Mouse (Mus musculus): Measurements from ENCODE around the gene Mtus2. TPM values are rescaled to one million over a fixed set of nuclear protein-coding genes. Genes with fewer than 3 reads are reported as not detected.

The Mtus2 gene
- polyA plus RNA-seq, 1 experiment from 2014 or later = 39.2 TPM

DNA sequence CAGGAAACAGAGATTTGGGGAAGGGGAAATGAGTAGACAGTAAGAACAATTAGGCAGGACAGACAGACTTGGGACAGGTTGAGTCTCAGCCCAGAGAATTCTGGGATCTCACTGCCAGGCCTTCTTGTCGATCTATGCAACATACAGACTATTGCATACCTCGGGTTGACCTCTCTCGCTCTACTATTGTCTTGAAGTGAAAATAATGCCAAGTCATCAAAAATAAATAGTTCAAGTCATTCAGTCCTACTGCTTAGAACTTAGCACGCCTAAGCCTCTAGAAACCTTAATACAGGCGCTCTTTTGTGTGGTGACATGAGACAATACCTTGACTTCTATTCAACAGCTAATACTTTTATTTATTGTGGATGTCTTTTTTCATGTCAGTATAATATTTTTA lies 265.8 kb downstream of the Mtus2 start:
- no peak for ATAC-seq (ENCODE audit: low FRiP score)

GRCm38 (mm10) chr5:148224004-148224403 lies 266.9 kb downstream of the Mtus2 start:
- no peak for ATAC-seq (ENCODE audit: low FRiP score)
- Histone ChIP-seq H3K36me3 (no peaks in the 10 kb centered on the region), H3K27ac (replicated peaks) (no peak overlapping the region), H3K4me2 (no peak overlapping the region), H3K9ac (replicated peaks) (no peak overlapping the region), H3K9me3 (replicated peaks) (no peaks in the 10 kb centered on the region), H3K4me1 (no peaks in the 10 kb centered on the region), H3K27me3 (replicated peaks) (no peaks in the 10 kb centered on the region), H3K4me3 (replicated peaks) (no peak overlapping the region)
- 83% methylated on average over 16 of the region's 16 CpGs for WGBS

More for the DNA sequence above, 265.8 kb downstream of the Mtus2 start:
- no peaks in the 10 kb centered on the region for H3K36me3 ChIP-seq
- no peak overlapping the region for H3K4me2 ChIP-seq
- no peaks in the 10 kb centered on the region for H3K4me1 ChIP-seq
- H3K4me3 ChIP-seq (replicated peaks) = no peak overlapping the region
- H3K9me3 ChIP-seq (replicated peaks) = no peaks in the 10 kb centered on the region
- no peak overlapping the region for H3K27ac ChIP-seq (replicated peaks)
- no peaks in the 10 kb centered on the region for H3K27me3 ChIP-seq (replicated peaks)
- H3K9ac ChIP-seq (replicated peaks) = no peak overlapping the region
- 92% methylated on average over 5 of the region's 5 CpGs for WGBS

GRCm38 (mm10) chr5:148233714-148234113 lies 276.6 kb downstream of the Mtus2 start:
- ATAC-seq (ENCODE audit: low FRiP score) = no peak
- Histone ChIP-seq H3K27ac (replicated peaks) (no peak overlapping the region), H3K27me3 (replicated peaks) (no peaks in the 10 kb centered on the region), H3K36me3 (no peaks in the 10 kb centered on the region), H3K9me3 (replicated peaks) (no peaks in the 10 kb centered on the region), H3K4me1 (no peaks in the 10 kb centered on the region), H3K4me3 (replicated peaks) (no peak overlapping the region), H3K4me2 (no peak overlapping the region), H3K9ac (replicated peaks) (no peak overlapping the region)
- 80% methylated on average over 18 of the region's 18 CpGs for WGBS

DNA sequence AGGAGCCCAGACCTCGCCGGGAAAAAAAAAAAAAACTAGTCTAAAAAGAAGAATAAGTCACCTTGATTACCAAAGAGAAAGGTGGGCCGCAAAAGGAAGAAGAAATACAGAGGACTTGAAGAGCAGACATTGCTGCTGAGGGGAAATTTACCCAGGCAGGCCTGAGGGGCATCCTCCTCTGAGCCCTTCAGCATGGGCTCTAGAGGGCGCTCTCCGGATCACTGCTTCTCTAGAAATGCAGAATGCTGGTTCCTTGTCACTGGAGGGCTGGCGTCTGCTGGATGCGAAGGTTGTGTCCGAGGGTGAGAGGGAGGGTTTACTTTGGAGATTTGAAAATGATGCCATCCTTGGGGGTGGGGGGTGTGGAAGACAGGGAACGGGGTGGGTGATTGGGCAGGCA lies 279.5 kb downstream of the Mtus2 start:
- Histone ChIP-seq H3K27ac (replicated peaks) (no peak overlapping the region), H3K27me3 (replicated peaks) (no peaks in the 10 kb centered on the region), H3K4me3 (replicated peaks) (no peak overlapping the region), H3K4me1 (no peaks in the 10 kb centered on the region), H3K36me3 (no peaks in the 10 kb centered on the region), H3K9ac (replicated peaks) (no peak overlapping the region), H3K9me3 (replicated peaks) (no peaks in the 10 kb centered on the region), H3K4me2 (no peak overlapping the region)
- ATAC-seq (ENCODE audit: low FRiP score) = no peak
- WGBS = 64% methylated on average over 9 of the region's 9 CpGs

GRCm38 (mm10) chr5:148239067-148239466 lies 281.9 kb downstream of the Mtus2 start:
- Histone ChIP-seq H3K9me3 (replicated peaks) (no peaks in the 10 kb centered on the region), H3K4me2 (no peak overlapping the region), H3K36me3 (no peaks in the 10 kb centered on the region), H3K27ac (replicated peaks) (no peak overlapping the region), H3K4me1 (no peaks in the 10 kb centered on the region), H3K27me3 (replicated peaks) (no peaks in the 10 kb centered on the region), H3K9ac (replicated peaks) (no peak overlapping the region), H3K4me3 (replicated peaks) (no peak overlapping the region)
- peak; percentile 52; the same call in 1 of the 2 replicates for ATAC-seq (ENCODE audit: low FRiP score)

GRCm38 (mm10) chr5:148239757-148240156 lies 282.6 kb downstream of the Mtus2 start:
- Histone ChIP-seq H3K4me3 (replicated peaks) (no peak overlapping the region), H3K9ac (replicated peaks) (no peak overlapping the region), H3K27me3 (replicated peaks) (no peaks in the 10 kb centered on the region), H3K4me1 (no peaks in the 10 kb centered on the region), H3K4me2 (no peak overlapping the region), H3K36me3 (no peaks in the 10 kb centered on the region), H3K27ac (replicated peaks) (no peak overlapping the region), H3K9me3 (replicated peaks) (no peaks in the 10 kb centered on the region)
- ATAC-seq (ENCODE audit: low FRiP score) = no peak
- 8% methylated on average over 2 of the region's 2 CpGs for WGBS

DNA sequence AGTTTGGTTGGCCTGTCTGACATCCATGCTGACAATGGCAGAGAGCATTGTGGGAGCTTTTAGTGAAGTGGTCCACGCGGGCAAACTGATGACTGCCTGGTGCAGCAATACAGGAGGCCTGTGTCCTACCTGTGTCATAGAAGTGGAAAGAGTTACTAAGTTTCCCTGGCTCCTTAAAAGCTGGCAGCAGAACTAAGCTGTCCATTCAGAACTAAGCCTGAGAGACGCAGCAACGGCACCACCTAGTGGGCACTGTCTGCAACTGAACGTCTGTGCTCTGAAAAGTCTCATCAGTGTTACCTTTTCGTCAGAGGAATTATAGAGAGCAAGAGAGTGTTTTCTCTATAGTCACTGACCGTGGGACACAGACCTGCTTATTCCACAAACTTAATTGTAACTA lies 284.8 kb downstream of the Mtus2 start:
- H3K27me3 ChIP-seq (replicated peaks) = no peaks in the 10 kb centered on the region
- peak; percentile 57; the same call in 1 of the 2 replicates for ATAC-seq (ENCODE audit: low FRiP score)
- H3K36me3 ChIP-seq = no peaks in the 10 kb centered on the region
- H3K4me3 ChIP-seq (replicated peaks) = no peak overlapping the region
- H3K9me3 ChIP-seq (replicated peaks) = no peaks in the 10 kb centered on the region
- H3K9ac ChIP-seq (replicated peaks) = no peak overlapping the region
- H3K4me2 ChIP-seq = no peak overlapping the region
- H3K4me1 ChIP-seq = no peaks in the 10 kb centered on the region
- no peak overlapping the region for H3K27ac ChIP-seq (replicated peaks)
- 11% methylated on average over 7 of the region's 7 CpGs for whole genome bisulfite sequencing

GRCm38 (mm10) chr5:148244471-148244870 lies 287.4 kb downstream of the Mtus2 start:
- Histone ChIP-seq H3K4me3 (replicated peaks) (no peak overlapping the region), H3K9me3 (replicated peaks) (no peaks in the 10 kb centered on the region), H3K27ac (replicated peaks) (no peak overlapping the region), H3K36me3 (no peaks in the 10 kb centered on the region), H3K9ac (replicated peaks) (no peak overlapping the region), H3K4me2 (no peak overlapping the region), H3K27me3 (replicated peaks) (no peaks in the 10 kb centered on the region), H3K4me1 (no peaks in the 10 kb centered on the region)
- no peak for ATAC-seq (ENCODE audit: low FRiP score)
- WGBS = 54% methylated on average over 1 of the region's 1 CpGs

DNA sequence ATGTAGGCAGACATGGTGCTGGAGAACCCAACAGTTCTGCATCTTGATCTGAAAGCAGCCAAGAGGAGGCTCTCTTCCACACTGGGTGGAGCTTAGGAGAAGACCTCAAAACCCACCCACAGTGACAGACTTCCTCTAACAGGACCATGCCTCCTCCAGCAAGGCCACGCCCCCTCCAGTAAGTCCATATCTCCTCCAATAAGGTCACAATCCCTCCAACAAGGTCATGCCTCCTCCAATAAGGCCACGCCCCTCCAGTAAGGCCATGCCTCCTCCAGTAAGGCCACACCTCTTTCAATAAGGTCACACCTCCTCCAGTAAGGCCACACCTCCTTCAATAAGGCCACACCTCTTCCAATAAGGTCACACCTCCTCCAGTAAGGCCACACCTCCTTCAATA lies 288.3 kb downstream of the Mtus2 start:
- Histone ChIP-seq H3K4me1 (no peaks in the 10 kb centered on the region), H3K27ac (replicated peaks) (no peak overlapping the region), H3K9me3 (replicated peaks) (no peaks in the 10 kb centered on the region), H3K27me3 (replicated peaks) (no peaks in the 10 kb centered on the region), H3K9ac (replicated peaks) (no peak overlapping the region), H3K4me3 (replicated peaks) (no peak overlapping the region), H3K4me2 (no peak overlapping the region), H3K36me3 (no peaks in the 10 kb centered on the region)
- ATAC-seq (ENCODE audit: low FRiP score) = no peak
- WGBS = 80% methylated on average over 2 of the region's 2 CpGs

GRCm38 (mm10) chr5:148248236-148248635 lies 291.1 kb downstream of the Mtus2 start:
- no peak overlapping the region for H3K9ac ChIP-seq (replicated peaks)
- 53% methylated on average over 2 of the region's 2 CpGs for WGBS
- no peaks in the 10 kb centered on the region for H3K36me3 ChIP-seq
- no peak for ATAC-seq (ENCODE audit: low FRiP score)
- H3K4me2 ChIP-seq = no peak overlapping the region
- H3K27ac ChIP-seq (replicated peaks) = 0 out of 2 replicates have a peak overlapping the region, but pooled peaks have one; percentile 6
- no peak overlapping the region for H3K4me3 ChIP-seq (replicated peaks)
- no peaks in the 10 kb centered on the region for H3K9me3 ChIP-seq (replicated peaks)
- no peaks in the 10 kb centered on the region for H3K4me1 ChIP-seq
- H3K27me3 ChIP-seq (replicated peaks) = no peaks in the 10 kb centered on the region

- Histone ChIP-seq H3K4me3 (replicated peaks) (no peak overlapping the region), H3K4me1 (no peaks in the 10 kb centered on the region), H3K4me2 (no peak overlapping the region), H3K9me3 (replicated peaks) (no peaks in the 10 kb centered on the region), H3K9ac (replicated peaks) (no peak overlapping the region), H3K27me3 (replicated peaks) (no peaks in the 10 kb centered on the region), H3K36me3 (no peaks in the 10 kb centered on the region), H3K27ac (replicated peaks) (no peak overlapping the region)
- ATAC-seq (ENCODE audit: low FRiP score) = no peak
Measured at GRCm38 (mm10) chr5:148251847-148252246, 294.7 kb downstream of the Mtus2 start.

GRCm38 (mm10) chr5:148262016-148262415 lies 304.9 kb downstream of the Mtus2 start:
- Histone ChIP-seq H3K27ac (replicated peaks) (no peak overlapping the region), H3K4me2 (no peak overlapping the region), H3K4me1 (peaks cover 21% of the 10 kb centered on the region), H3K9ac (replicated peaks) (no peak overlapping the region), H3K27me3 (replicated peaks) (no peaks in the 10 kb centered on the region), H3K36me3 (no peaks in the 10 kb centered on the region), H3K9me3 (replicated peaks) (no peaks in the 10 kb centered on the region), H3K4me3 (replicated peaks) (no peak overlapping the region)
- no peak for ATAC-seq (ENCODE audit: low FRiP score)
- WGBS = 89% methylated on average over 7 of the region's 7 CpGs
